Mouse (Mus musculus) frontal cortex, adult (tissue): ENCODE measurements at regions not wholly inside any gene's neighbourhood (a gene's known extent, or its start where the extent isn't known, plus 50 kb on each side); places are given as distances from the start of the nearest gene placed in this dataset.

Source experiments
- ATAC-seq: cut with Nextera tagmentation; 2 replicates; pipeline ENCODE4 v1.9.2; 2017; ENCODE audit warnings: mild to moderate bottlenecking, moderate library complexity, mixed read lengths; ENCODE audit not compliant: low TSS enrichment

- ATAC-seq, result peak; percentile 88
Measured at GRCm38 (mm10) chr9:25374161-25374560, 107.2 kb upstream of the Eepd1 start.

DNA sequence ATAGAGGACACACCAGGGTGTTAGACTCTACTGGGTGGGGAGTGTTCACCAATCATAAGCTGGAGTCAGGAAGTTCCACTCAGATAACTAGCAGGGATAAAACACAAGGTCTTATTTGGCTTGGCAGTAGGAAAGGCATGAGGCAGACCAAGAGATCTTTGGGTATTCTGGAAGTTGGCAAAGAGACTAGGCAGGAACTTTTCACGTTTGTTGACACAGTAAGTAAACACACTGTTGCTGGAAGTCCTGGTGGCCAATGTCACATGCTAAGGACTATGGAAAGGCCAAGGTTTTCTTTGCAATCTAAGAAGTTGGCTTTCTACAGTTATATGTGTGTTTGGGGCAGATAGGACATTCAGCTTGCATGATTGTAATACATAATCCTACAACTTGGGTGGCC is 105.1 kb upstream of the Eepd1 start:
- no peak for ATAC-seq

DNA sequence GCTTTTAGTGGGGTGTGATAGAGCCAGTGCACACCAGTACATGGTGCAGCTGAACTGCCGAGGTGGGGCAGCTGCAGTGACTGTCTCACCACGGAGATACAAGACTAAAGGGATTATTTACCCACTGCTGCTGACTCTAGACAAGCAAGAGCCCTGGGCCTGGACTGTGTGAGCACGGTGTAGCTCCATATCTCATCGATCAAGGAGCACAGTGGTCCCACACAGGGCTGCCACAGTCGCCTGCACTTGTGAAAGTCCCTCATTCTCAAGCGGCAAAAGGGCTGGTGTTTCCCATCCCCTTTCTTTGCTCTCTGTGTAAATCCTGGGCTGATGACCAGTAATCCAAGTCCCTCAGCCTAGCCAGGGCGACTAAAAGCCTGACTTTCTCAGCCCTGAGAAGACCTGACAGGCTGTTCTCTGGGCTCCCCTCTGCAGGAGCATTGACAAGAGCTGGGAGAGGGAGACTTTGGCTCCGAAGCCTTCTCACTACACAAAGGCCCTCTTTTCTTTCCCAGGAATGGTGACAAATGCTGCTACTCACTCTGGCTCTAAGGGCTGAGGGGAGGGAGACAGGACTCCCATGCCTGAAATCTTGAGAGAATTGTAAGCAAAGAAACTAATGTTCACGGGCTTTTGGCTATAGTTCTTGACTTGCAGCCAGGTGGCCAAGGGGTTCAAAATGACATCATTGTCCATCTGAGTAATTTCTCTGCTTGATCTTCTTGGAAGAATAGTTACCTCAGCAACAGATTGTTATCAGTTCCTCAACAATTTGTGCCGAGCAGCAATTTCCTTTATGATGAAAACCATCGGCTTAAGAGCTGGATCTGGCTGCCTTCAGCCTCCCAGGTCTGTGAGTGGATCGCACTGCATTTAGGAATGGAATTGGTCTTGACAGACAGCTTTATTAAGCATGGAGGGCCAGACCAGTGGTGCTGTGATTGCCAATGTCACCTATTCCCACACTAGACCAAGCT is 103.3 kb upstream of the Eepd1 start:
- ATAC-seq, result 0 out of 2 replicates have a peak, but pooled peaks have one; percentile 25

DNA sequence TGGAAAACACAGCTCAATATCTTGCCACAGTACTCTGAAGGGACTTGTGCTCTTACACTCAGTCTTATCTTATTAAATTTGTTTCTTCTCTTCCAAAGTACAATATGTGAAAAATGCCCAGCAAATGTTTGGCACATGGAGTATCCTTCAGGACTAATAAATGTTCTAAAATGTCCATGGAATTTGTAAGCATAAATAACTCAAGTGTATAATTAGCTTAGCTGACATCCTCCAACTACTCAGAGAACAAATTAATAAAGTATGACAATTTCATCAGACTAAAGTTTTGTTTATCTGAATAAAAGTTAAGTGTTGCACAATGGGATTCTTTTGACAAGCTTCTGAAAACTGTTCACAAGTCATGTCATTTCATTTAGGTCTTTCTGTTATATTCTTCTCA is 96.0 kb upstream of the Eepd1 start:
- no peak for ATAC-seq

GRCm38 (mm10) chr9:25387876-25388650 is 93.3 kb upstream of the Eepd1 start:
- no peak for ATAC-seq

- ATAC-seq, result no peak
Measured at GRCm38 (mm10) chr9:25389351-25389750, 92.0 kb upstream of the Eepd1 start.

- peak; percentile 95 for ATAC-seq
Measured at GRCm38 (mm10) chr9:25400647-25401335, 80.6 kb upstream of the Eepd1 start.

DNA sequence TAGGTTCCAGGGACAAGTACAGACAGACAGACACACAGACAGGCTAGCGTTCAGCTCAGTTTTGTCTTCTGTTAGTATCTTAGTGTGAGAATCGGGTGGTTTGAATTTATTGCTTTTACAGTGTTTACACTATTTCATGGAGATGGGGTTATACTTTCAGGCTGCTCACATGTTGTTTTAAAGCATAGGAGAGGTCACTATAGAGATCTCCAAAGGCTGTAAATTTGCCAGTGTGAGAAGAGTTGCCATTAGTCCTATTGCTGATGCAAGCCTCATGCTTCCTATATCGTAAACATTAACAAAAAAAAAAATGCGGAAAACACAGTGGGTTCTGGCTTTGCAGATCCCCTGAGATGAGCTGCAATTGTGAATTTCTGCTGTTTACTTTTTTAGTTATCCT is 75.5 kb upstream of the Eepd1 start:
- no peak for ATAC-seq

- ATAC-seq, result peak; percentile 91
Measured at GRCm38 (mm10) chr9:25408518-25408917, 72.8 kb upstream of the Eepd1 start.

DNA sequence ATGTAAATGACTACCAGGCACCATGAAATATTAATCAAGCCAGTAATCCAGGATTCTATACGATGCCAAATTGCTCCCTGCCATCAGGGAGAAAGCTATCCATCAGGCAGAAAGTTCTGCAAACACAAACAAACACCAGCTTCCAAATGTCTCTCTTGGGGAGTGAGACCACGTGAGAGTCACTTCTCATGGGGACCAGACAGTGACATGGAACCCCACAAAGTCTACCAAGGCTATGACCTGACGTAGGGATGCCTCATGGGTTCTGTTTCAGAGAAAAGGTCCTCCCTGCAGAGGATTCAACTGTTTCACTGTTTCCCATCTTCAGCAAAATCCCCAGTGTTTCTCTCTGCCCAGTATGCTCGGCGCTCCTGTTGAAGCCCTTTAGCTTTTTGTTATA is 71.6 kb upstream of the Eepd1 start:
- ATAC-seq, result no peak

DNA sequence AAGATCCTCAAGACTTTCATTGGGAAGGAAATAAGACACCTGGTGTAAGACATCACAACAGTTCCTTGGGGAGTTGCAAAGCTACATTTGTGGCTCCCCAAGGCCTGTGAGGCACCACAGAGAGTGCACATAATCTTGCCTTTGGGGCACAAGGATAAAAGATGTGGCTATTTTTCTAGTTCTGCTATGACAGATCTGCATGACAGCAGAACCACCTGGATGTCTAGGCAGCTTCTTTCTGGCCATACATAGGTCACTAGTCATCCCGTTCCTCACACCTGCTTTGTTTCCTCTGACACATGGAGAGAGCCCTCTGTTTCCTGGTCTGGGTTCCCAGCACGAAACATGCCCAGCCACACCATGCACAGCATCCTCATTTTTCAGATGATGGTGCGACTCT is 67.5 kb upstream of the Eepd1 start:
- no peak for ATAC-seq

DNA sequence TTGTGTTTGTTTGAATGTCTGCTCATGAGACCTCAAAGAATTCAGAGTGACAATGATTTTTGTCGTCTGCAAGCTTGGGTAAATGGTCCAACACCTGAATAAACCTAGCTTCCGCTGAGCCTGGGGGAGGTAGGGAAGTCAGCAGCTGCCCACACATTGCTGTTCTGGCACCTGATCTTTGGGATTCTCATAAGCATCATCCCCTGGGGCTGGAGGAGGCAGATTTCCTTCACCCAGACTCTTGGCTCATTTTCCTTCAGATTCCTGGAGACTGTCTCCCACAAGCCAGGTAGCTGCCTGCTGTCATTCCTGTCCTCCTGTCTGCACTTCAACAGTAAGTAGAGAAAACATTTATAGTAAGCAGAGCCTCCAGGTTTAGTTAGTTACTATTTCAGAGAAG is 67.0 kb upstream of the Eepd1 start:
- ATAC-seq, result peak; percentile 66

DNA sequence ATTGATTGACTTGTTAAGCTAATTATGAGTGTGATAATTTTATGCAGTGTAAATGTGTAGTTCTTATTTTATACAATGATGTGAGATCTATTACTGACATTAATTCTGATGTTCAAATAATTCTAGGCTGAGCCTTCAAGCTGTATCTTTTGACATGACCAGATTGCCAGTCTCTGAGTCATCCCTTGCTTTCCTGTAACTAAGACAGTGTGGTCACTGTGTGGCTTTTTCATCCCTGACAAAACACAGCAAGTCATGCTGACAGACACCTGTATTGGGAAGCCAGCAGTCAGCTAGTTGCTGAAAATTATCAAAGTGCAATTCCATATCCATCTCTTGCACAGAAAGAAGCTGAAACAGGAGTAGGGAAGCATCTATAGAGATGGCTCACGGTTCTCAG is 54.4 kb upstream of the Eepd1 start:
- no peak for ATAC-seq

- peak; percentile 99 for ATAC-seq
Measured at GRCm38 (mm10) chr9:25429450-25430213, 51.7 kb upstream of the Eepd1 start.
